Mouse (Mus musculus) stomach, postnatal 0 days (tissue): ENCODE measurements around the gene Copa.

Experiments
- CTCF ChIP-seq: IDR thresholded peaks from 2 replicates; pipeline ENCODE4 v1.5.1; 2016; ENCODE audit warnings: antibody characterized with exemption, low read depth, mild to moderate bottlenecking, moderate library complexity
- EP300 ChIP-seq: optimal IDR thresholded peaks from 2 replicates; pipeline ENCODE3; 2016; ENCODE audit warnings: antibody characterized with exemption

DNA sequence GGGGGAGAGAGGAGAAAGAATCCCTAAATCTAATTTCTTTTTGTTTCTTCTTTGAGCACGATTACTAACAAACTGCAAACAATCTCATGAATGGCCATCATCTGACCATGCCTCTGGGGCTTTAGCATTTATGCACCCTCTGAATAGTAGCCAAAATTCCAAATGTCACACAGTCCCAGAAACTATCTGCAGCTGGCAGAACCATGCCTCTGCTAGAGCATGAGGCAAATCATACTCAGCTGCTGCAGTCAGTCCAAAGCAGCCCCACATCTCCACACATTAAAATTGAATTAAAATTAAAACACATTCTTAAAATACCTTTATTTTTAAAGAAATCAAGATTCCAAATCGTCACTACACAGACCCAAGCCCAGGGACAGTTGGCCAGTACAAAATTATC is 57.8 kb downstream of the Copa start:
- TF ChIP-seq EP300 (no peak), CTCF (no peak)
